Mouse (Mus musculus) frontal cortex, postnatal 14 days (tissue): ENCODE results near the gene Tns3.

Source experiments
- DNase-seq, 2 experiments: peaks; one replicate each; pipeline ENCODE4 v3.0.0; 2022; ENCODE audit warnings: low spot score in 2 of 2

Gene Tns3

GRCm38 (mm10) chr11:8473616-8474015 lies 190.7 kb downstream of the Tns3 start:
- no peak for DNase-seq

- DNase-seq, result no peak
These were observed 191.9 kb downstream of the Tns3 start for GRCm38 (mm10) chr11:8472439-8472838.

- DNase-seq, result no peak
These were observed 192.8 kb downstream of the Tns3 start for GRCm38 (mm10) chr11:8471535-8471934.

- DNase-seq, result no peak
These were observed 194.8 kb downstream of the Tns3 start for GRCm38 (mm10) chr11:8469537-8469936.

- DNase-seq, result peak; percentile 44 to 58
These were observed 195.9 kb downstream of the Tns3 start for GRCm38 (mm10) chr11:8468161-8469091.

GRCm38 (mm10) chr11:8467403-8468160 lies 196.8 kb downstream of the Tns3 start:
- DNase-seq, result no peak

GRCm38 (mm10) chr11:8463866-8464265 lies 200.5 kb downstream of the Tns3 start:
- no peak for DNase-seq

GRCm38 (mm10) chr11:8462827-8463405 lies 201.4 kb downstream of the Tns3 start:
- DNase-seq, result no peak

GRCm38 (mm10) chr11:8460835-8461234 lies 203.5 kb downstream of the Tns3 start:
- DNase-seq, result no peak

GRCm38 (mm10) chr11:8457951-8458350 lies 206.4 kb downstream of the Tns3 start:
- no peak for DNase-seq

- DNase-seq, result no peak
These were observed 207.6 kb downstream of the Tns3 start for GRCm38 (mm10) chr11:8456586-8457285.

- DNase-seq, result no peak
These were observed 208.7 kb downstream of the Tns3 start for GRCm38 (mm10) chr11:8455650-8456049.

GRCm38 (mm10) chr11:8453252-8453651 lies 211.1 kb downstream of the Tns3 start:
- no peak for DNase-seq

GRCm38 (mm10) chr11:8451597-8452201 lies 212.6 kb downstream of the Tns3 start:
- DNase-seq, result no peak

- DNase-seq, result no peak
These were observed 213.8 kb downstream of the Tns3 start for GRCm38 (mm10) chr11:8450540-8450939.

GRCm38 (mm10) chr11:8445915-8446356 lies 218.4 kb downstream of the Tns3 start:
- DNase-seq, result peak; percentile 69 to 72

GRCm38 (mm10) chr11:8444759-8445422 lies 219.4 kb downstream of the Tns3 start:
- no peak for DNase-seq

- DNase-seq, result no peak
These were observed 220.6 kb downstream of the Tns3 start for GRCm38 (mm10) chr11:8443539-8444292.

GRCm38 (mm10) chr11:8440706-8441105 lies 223.6 kb downstream of the Tns3 start:
- DNase-seq, result no peak

GRCm38 (mm10) chr11:8440221-8440620 lies 224.1 kb downstream of the Tns3 start:
- no peak for DNase-seq
